Mouse (Mus musculus): ENCODE results near the gene Otud5. TPM values are rescaled to one million over a fixed set of nuclear protein-coding genes. Genes with fewer than 3 reads are reported as not detected.
A peak's percentile ranks its signal among the peaks of the same experiment; 100 is the strongest.
"Not testable (repeated sequence)": the region's sequence is repeated elsewhere in the genome, so short reads cannot be mapped to it uniquely, and the experiment has no call there.

Otud5 gene
- polyA plus RNA-seq (2015; fragmentation: Nextera tagmentation; extraction: Ambion mirVana), result 49.9 and 54.1 TPM in 2 replicates

DNA sequence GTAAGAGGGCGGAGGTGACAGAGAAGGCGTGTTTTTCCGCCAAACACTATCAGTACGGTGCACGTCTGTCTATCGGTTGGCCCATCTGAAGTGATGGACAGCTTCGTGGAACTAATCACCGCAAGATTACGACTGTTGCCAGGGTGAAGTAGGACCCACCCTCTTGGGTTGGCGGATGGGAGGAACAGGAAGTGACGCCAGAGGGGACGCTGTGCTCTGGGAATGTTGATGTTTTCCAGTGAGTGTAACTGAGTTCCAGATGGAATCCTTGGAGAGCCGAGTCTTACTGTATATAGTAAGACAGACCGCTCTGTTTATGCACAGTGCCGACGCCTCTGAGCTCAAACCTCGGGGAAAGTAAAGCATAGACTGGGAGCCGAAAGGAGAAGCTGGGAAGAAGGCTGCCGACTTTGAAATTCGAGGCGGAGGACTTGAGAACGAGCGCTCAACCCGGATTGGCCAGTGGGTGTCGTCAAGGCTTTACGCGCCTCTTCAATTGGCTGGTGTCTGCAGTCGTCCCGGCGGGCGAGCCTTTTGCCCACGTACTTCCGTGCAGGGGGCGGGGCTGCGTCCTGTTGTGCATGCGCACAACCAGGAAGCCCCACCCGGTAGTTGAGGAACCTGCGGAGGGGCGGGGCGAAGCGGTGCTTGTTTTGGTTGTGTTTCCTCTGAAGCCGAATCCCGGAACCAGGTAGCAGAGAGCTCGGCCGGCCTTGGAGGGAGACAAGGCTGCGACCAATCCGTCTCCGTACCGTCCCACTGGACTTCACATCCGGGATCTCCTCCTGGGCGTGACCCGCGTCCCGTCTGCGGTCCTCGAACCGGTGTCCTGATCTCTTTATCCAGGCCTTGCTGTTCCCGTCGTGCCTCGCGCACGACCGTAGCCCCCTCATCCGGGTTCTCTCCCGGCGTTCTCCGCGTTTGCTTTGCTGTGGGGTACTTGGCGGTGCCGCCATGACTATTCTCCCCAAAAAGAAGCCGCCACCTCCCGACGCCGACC lies at the start of gene Otud5:
Gene Otud5, plus strand, starts transcription at position 202 of the 1,000 bp plus-strand sequence.
- WGBS, result 19% methylated on average over 72 of the region's 74 CpGs
- peak within 1 kb of the TSS; percentile 72 for H3K4me2 ChIP-seq (ENCODE audit: low read length)
- ATAC-seq, result peak; percentile 98
- H3K36me3 ChIP-seq (ENCODE audit: control insufficient read depth, insufficient read depth), result no peaks in the 10 kb centered on the region
- H3K9ac ChIP-seq (replicated peaks; ENCODE audit: low read depth, low read length), result peak within 1 kb of the TSS; percentile 75
- peak within 1 kb of the TSS; percentile 70 for H3K4me3 ChIP-seq (replicated peaks; ENCODE audit: low read length)
- H3K4me1 ChIP-seq (replicated peaks; ENCODE audit: control insufficient read depth, insufficient read depth, low read length), result peaks cover 21% of the 10 kb centered on the region
- H3K9me3 ChIP-seq (ENCODE audit: control insufficient read depth, low read length), result no peaks in the 10 kb centered on the region
- H3K27me3 ChIP-seq (replicated peaks; ENCODE audit: control insufficient read depth, insufficient read depth, low read length), result no peaks in the 10 kb centered on the region
- H3K27ac ChIP-seq (ENCODE audit: low read length), result peak within 1 kb of the TSS; percentile 91

DNA sequence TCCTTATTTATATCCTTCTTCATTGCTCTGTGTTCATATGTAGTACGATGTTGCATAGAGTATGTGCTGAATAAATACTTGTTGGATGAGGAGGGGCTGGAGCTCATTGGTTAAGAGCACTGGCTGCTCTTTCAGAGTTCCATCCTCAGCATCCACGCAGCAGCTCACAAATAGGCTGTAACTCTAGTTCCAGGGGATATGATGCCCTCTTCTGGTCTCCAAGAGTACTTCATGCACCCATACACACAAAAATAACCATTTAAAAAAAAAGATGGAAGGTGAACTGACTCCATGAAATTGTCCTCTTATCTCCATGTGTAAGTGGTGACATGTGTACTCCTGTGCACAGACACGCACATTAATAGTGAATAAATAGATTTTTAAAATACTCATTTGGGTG lies 47.8 kb upstream of the Otud5 start:
- H3K36me3 ChIP-seq (ENCODE audit: control insufficient read depth, insufficient read depth), result no peaks in the 10 kb centered on the region
- H3K4me3 ChIP-seq (replicated peaks; ENCODE audit: low read length), result no peak overlapping the region
- H3K27me3 ChIP-seq (replicated peaks; ENCODE audit: control insufficient read depth, insufficient read depth, low read length), result no peaks in the 10 kb centered on the region
- no peak overlapping the region for H3K9ac ChIP-seq (replicated peaks; ENCODE audit: low read depth, low read length)
- no peak overlapping the region for H3K27ac ChIP-seq (ENCODE audit: low read length)
- no peak overlapping the region for H3K4me2 ChIP-seq (ENCODE audit: low read length)
- no peak for ATAC-seq
- no peaks in the 10 kb centered on the region for H3K9me3 ChIP-seq (ENCODE audit: control insufficient read depth, low read length)
- peaks cover 6% of the 10 kb centered on the region for H3K4me1 ChIP-seq (replicated peaks; ENCODE audit: control insufficient read depth, insufficient read depth, low read length)
- 40% methylated on average over 3 of the region's 3 CpGs for WGBS

DNA sequence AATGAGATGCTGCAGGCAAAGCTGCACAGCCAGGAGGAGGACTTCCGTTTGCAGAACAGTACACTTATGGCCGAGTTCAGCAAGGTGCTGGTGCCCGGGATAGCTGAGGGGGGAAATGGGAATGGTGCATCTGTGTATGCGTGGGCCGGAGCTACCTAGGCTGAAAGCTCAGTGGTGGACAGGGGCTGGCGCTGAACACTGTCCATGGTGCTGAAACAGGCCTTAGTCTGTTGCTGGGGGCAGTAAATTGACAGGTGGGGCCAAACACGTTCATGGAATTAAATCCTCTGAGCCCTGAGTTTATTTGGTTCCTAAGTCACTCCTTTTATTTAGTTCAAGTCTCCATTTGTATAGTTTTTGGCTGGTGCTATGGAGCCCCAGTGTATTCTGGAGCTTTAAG lies 46.1 kb upstream of the Otud5 start:
- Histone ChIP-seq H3K9me3 (ENCODE audit: control insufficient read depth, low read length) (no peaks in the 10 kb centered on the region), H3K9ac (replicated peaks; ENCODE audit: low read depth, low read length) (no peak overlapping the region), H3K4me3 (replicated peaks; ENCODE audit: low read length) (no peak overlapping the region), H3K36me3 (ENCODE audit: control insufficient read depth, insufficient read depth) (peaks cover 3% of the 10 kb centered on the region; the same call in 1 of the 2 replicates), H3K27me3 (replicated peaks; ENCODE audit: control insufficient read depth, insufficient read depth, low read length) (no peaks in the 10 kb centered on the region), H3K27ac (ENCODE audit: low read length) (no peak overlapping the region), H3K4me2 (ENCODE audit: low read length) (no peak overlapping the region), H3K4me1 (replicated peaks; ENCODE audit: control insufficient read depth, insufficient read depth, low read length) (peaks cover 6% of the 10 kb centered on the region)
- no peak for ATAC-seq
- WGBS, result 45% methylated on average over 7 of the region's 7 CpGs

DNA sequence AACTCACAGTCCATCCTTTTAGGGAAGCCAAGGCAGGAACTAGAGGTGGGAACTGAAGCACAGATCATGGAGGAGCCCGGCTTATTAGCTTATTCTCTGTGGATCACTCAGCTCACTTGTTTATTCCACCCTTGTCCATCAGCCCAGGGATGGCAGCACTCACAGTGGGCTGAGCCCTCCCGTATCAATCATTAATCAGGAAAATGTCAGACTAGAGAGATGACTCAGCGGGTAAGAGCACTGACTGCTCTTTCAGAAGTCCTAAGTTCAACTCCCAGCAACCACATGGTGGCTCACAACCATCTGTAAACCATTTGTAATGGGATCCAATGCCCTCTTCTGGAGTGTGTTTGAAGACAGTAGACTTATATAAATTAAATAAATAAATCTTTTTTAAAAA lies 43.8 kb upstream of the Otud5 start:
- H3K4me1 ChIP-seq (replicated peaks; ENCODE audit: control insufficient read depth, insufficient read depth, low read length), result no peaks in the 10 kb centered on the region
- no peaks in the 10 kb centered on the region for H3K27me3 ChIP-seq (replicated peaks; ENCODE audit: control insufficient read depth, insufficient read depth, low read length)
- H3K4me3 ChIP-seq (replicated peaks; ENCODE audit: low read length), result no peak overlapping the region
- H3K9ac ChIP-seq (replicated peaks; ENCODE audit: low read depth, low read length), result no peak overlapping the region
- no peaks in the 10 kb centered on the region for H3K9me3 ChIP-seq (ENCODE audit: control insufficient read depth, low read length)
- H3K27ac ChIP-seq (ENCODE audit: low read length), result no peak overlapping the region
- no peak overlapping the region for H3K4me2 ChIP-seq (ENCODE audit: low read length)
- H3K36me3 ChIP-seq (ENCODE audit: control insufficient read depth, insufficient read depth), result peaks cover 4% of the 10 kb centered on the region; the same call in 1 of the 2 replicates
- WGBS, result 84% methylated on average over 3 of the region's 3 CpGs
- ATAC-seq, result no peak

DNA sequence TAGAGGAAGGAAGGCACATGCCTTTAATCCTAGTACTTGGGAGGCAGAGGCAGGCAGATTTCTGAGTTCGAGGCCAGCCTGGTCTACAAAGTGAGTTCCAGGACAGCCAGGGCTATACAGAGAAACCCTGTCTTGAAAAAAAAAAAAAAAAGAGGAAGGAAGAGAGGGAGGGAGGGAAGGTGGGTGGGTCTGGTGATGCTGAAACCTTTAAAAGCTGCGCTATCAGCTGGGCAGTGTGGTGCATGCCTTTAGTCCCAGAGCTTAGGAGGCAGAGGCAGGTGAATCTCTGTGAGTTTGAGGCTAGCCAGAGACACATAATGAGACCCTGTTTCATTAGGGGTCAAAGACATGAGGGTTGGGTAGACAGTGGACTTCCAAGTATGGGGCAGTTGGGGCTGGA lies 39.0 kb upstream of the Otud5 start:
- H3K27ac ChIP-seq (ENCODE audit: low read length); H3K27me3 ChIP-seq (replicated peaks; ENCODE audit: control insufficient read depth, insufficient read depth, low read length); H3K4me1 ChIP-seq (replicated peaks; ENCODE audit: control insufficient read depth, insufficient read depth, low read length); ATAC-seq; H3K4me3 ChIP-seq (replicated peaks; ENCODE audit: low read length); H3K9ac ChIP-seq (replicated peaks; ENCODE audit: low read depth, low read length); H3K4me2 ChIP-seq (ENCODE audit: low read length); H3K36me3 ChIP-seq (ENCODE audit: control insufficient read depth, insufficient read depth); H3K9me3 ChIP-seq (ENCODE audit: control insufficient read depth, low read length): not testable (repeated sequence)
- 91% methylated on average over 2 of the region's 2 CpGs for WGBS

DNA sequence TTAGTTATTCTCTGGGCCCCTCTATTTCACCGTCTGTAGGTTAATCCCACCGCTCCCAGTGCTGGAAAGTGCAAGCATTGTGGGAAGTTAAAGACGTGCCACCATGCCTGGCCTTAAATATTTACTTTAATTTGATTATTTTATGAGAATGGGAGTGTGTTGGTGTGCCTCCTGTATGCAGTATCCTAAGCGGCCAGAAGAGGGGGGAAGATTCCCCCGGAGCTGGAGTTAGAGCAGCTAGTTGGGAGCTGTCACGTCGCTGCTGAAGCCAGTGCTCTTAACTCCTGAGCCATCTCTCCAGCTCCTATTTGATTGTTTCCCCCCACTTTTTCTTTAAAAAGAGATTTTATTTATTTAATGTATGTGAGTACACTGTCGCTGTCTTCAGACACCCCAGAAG lies 26.1 kb upstream of the Otud5 start:
- not testable (repeated sequence) for ATAC-seq; H3K4me3 ChIP-seq (replicated peaks; ENCODE audit: low read length); H3K9ac ChIP-seq (replicated peaks; ENCODE audit: low read depth, low read length); H3K9me3 ChIP-seq (ENCODE audit: control insufficient read depth, low read length); H3K36me3 ChIP-seq (ENCODE audit: control insufficient read depth, insufficient read depth); H3K4me2 ChIP-seq (ENCODE audit: low read length); H3K27me3 ChIP-seq (replicated peaks; ENCODE audit: control insufficient read depth, insufficient read depth, low read length); H3K4me1 ChIP-seq (replicated peaks; ENCODE audit: control insufficient read depth, insufficient read depth, low read length); H3K27ac ChIP-seq (ENCODE audit: low read length)
- 58% methylated on average over 8 of the region's 8 CpGs for WGBS

DNA sequence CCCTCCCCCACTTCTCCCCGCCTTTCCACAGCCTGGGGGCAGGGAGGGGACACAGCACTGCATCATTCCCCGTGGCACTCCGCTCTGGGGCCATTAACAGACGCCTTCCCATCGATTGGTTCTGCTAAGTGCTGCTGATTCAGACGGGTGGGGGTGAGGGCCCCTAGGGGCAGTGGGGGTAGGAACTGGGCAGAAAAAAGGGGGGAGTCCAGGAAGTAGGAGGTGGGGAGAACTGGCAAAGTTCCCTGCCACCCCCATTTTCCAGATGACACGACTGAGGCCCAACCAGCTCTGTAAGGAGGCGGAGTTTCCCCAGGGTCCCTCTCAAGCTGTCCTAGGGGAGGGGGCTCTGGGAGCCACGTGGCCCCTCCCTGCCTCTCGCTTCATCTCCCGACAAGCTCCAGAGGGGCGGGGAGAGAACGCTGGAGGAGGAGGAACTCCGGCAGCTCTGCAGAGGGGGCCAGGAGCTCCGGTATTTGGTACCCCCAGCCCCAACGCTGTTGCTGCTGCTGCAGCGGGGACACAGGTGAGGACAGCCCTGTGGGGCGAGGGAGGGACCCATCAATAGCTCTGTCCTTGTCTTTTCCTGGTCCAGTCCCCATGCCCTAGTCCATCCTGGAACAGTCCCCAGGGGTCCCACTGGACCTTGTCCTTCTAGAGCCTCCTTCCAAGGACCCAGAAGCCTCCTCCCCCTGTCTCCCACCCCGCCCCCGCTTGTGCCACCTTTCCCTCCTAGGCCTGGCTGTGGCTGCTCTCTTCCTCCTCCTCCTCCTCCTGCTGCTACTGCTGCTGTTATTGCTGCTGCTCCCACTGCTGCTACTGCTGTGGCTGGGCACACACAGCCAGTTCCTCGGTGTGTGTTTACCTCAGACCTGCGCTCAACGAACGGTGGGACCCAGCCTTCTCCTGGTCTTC lies 19.0 kb upstream of the Otud5 start, which contains the start of gene Kcnd1:
Gene Kcnd1, plus strand, starts transcription at position 425 of the 915 bp plus-strand sequence.
- Histone ChIP-seq H3K27me3 (replicated peaks; ENCODE audit: control insufficient read depth, insufficient read depth, low read length) (no peaks in the 10 kb centered on the region), H3K27ac (ENCODE audit: low read length) (no peak within 1 kb of the TSS), H3K4me2 (ENCODE audit: low read length) (peak within 1 kb of the TSS; percentile 49), H3K4me1 (replicated peaks; ENCODE audit: control insufficient read depth, insufficient read depth, low read length) (0 out of 2 replicates have a peak, but pooled peaks cover 3% of the 10 kb centered on the region), H3K9me3 (ENCODE audit: control insufficient read depth, low read length) (no peaks in the 10 kb centered on the region), H3K36me3 (ENCODE audit: control insufficient read depth, insufficient read depth) (peaks cover 2% of the 10 kb centered on the region; the same call in 1 of the 2 replicates), H3K9ac (replicated peaks; ENCODE audit: low read depth, low read length) (peak within 1 kb of the TSS; percentile 61), H3K4me3 (replicated peaks; ENCODE audit: low read length) (peak within 1 kb of the TSS; percentile 45)
- WGBS, result 27% methylated on average over 19 of the region's 24 CpGs
- ATAC-seq, result peak; percentile 79

DNA sequence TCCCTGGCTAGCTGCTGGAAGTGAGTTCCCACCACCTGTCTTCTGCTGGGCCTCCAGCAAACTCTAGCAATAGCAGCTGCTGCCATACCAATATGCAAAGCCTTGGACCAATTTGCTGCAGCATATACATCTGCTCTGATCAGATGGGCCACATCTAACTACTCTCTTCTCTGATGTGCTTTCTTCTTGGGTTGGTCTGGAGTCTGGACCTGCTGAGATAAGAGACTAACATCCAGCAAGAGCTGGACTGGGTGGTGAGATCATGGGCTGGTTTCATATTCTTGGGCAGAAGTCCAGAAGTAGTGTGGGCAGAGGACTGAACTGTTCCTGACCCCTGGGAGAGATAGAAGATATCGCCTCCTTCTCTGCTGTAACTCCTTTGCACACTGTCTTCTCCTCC lies 4.0 kb upstream of the Otud5 start:
- Histone ChIP-seq H3K9me3 (ENCODE audit: control insufficient read depth, low read length) (no peaks in the 10 kb centered on the region), H3K4me1 (replicated peaks; ENCODE audit: control insufficient read depth, insufficient read depth, low read length) (no peaks in the 10 kb centered on the region), H3K4me3 (replicated peaks; ENCODE audit: low read length) (no peak overlapping the region), H3K36me3 (ENCODE audit: control insufficient read depth, insufficient read depth) (no peaks in the 10 kb centered on the region), H3K9ac (replicated peaks; ENCODE audit: low read depth, low read length) (no peak overlapping the region), H3K4me2 (ENCODE audit: low read length) (no peak overlapping the region), H3K27ac (ENCODE audit: low read length) (no peak overlapping the region), H3K27me3 (replicated peaks; ENCODE audit: control insufficient read depth, insufficient read depth, low read length) (no peaks in the 10 kb centered on the region)
- WGBS, result 76% methylated on average over 1 of the region's 1 CpGs
- ATAC-seq, result no peak

DNA sequence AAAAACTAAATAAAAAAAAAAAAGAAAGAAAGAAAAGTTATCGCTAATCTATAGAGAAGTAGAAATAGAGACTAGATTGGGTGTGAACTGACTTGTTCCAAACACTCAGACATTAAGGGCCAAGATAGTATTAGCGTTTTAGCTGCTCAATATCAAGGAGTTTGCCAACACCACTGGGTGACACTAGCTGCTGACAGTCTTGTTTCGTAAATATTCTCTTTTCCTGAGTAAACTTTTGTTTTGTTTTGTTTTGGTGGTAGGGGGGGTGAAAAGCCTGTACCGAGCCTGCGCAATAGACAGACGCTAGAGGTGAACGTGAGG lies 362 bp upstream of the Otud5 start:
- 23% methylated on average over 7 of the region's 7 CpGs for WGBS
- Histone ChIP-seq H3K27me3 (replicated peaks; ENCODE audit: control insufficient read depth, insufficient read depth, low read length) (no peaks in the 10 kb centered on the region), H3K9ac (replicated peaks; ENCODE audit: low read depth, low read length) (no peak overlapping the region), H3K27ac (ENCODE audit: low read length) (peak overlapping the region; percentile 53; the same call in 1 of the 2 replicates), H3K9me3 (ENCODE audit: control insufficient read depth, low read length) (no peaks in the 10 kb centered on the region), H3K4me1 (replicated peaks; ENCODE audit: control insufficient read depth, insufficient read depth, low read length) (peaks cover 21% of the 10 kb centered on the region), H3K4me2 (ENCODE audit: low read length) (peak overlapping the region; percentile 53), H3K36me3 (ENCODE audit: control insufficient read depth, insufficient read depth) (no peaks in the 10 kb centered on the region), H3K4me3 (replicated peaks; ENCODE audit: low read length) (peak overlapping the region; percentile 70)
- ATAC-seq, result no peak
